8 mouse cellular contexts compared by ENCODE assay signal in genomic region chr7:80403551-80403950, GRCm38 (mm10). TPM values are rescaled to one million over a fixed set of nuclear protein-coding genes. Genes with fewer than 3 reads are reported as not detected.
DNase-seq lines count a peak whose midpoint lies in the region; ATAC-seq lines count a peak whose summit lies in the region.

No protein-coding gene starts in this region.

- H3K4me1 ChIP-seq in heart, embryonic 13.5 days = peaks cover 65% of the 10 kb centered on the region
- peaks cover 23% of the 10 kb centered on the region for H3K4me1 ChIP-seq in kidney, embryonic 16.5 days (ENCODE audit: insufficient read depth, low read length)

- peak overlapping the region; percentile 94 for H3K4me3 ChIP-seq in heart, embryonic 13.5 days
- H3K4me3 ChIP-seq in kidney, embryonic 16.5 days (ENCODE audit: low read length) = peak overlapping the region; percentile 83

- H3K27me3 ChIP-seq in heart, embryonic 13.5 days (replicated peaks) = no peaks in the 10 kb centered on the region
- H3K27me3 ChIP-seq in kidney, embryonic 16.5 days (ENCODE audit: insufficient read depth, low read length) = no peaks in the 10 kb centered on the region

- no peaks in the 10 kb centered on the region for H3K9me3 ChIP-seq in heart, embryonic 13.5 days
- H3K9me3 ChIP-seq in kidney, embryonic 16.5 days (ENCODE audit: low read length) = no peaks in the 10 kb centered on the region

- DNase-seq in 3T3-L1 (ENCODE audit: low read depth, low spot score) (peak; percentile 86), MN1 (ENCODE audit: low spot score) (peak; percentile 34)
- peak; percentile 70 to 71 for DNase-seq in cerebellum, postnatal 36 days
- DNase-seq in lung, postnatal 10 days = peak; percentile 93
- peak; percentile 32 for DNase-seq in telencephalon, adult 2 months (ENCODE audit: low read depth, low spot score)
- DNase-seq in spleen, postnatal 4 days (ENCODE audit: low spot score in 2 of 2) = no peak

- H3K27ac ChIP-seq in heart, embryonic 13.5 days (replicated peaks) = peak overlapping the region; percentile 96
- peak overlapping the region; percentile 89; the same call in 1 of the 2 replicates for H3K27ac ChIP-seq in kidney, embryonic 16.5 days (ENCODE audit: low read length)

- peak overlapping the region; percentile 99 for H3K9ac ChIP-seq in heart, embryonic 13.5 days
- H3K9ac ChIP-seq in kidney, embryonic 16.5 days (replicated peaks; ENCODE audit: low read length) = peak overlapping the region; percentile 98; the same call in 1 of the 2 replicates

- peaks cover 1% of the 10 kb centered on the region for H3K36me3 ChIP-seq in heart, embryonic 13.5 days
- no peaks in the 10 kb centered on the region for H3K36me3 ChIP-seq in kidney, embryonic 16.5 days (ENCODE audit: insufficient read depth, low read length)

- no peak for ATAC-seq in heart, embryonic 13.5 days (ENCODE audit: extremely low read depth, insufficient number of reproducible peaks, low FRiP score, low TSS enrichment)
- no peak for ATAC-seq in kidney, embryonic 16.5 days (ENCODE audit: low FRiP score, low TSS enrichment)

- 33% methylated on average over 9 of the region's 9 CpGs for WGBS in heart, embryonic 13.5 days
- 56% methylated on average over 9 of the region's 9 CpGs for WGBS in kidney, embryonic 16.5 days

- peak overlapping the region; percentile 88 for H3K4me2 ChIP-seq in heart, embryonic 13.5 days
- peak overlapping the region; percentile 82 for H3K4me2 ChIP-seq in kidney, embryonic 16.5 days (replicated peaks; ENCODE audit: low read depth, low read length)

RNA-seq across cellular contexts. Expression of gene Furin, which starts 1.7 kb away (rescaled TPM):
- 14.2 and 14.8 TPM in 2 replicates for polyA plus RNA-seq in heart, embryonic 13.5 days (2015; fragmentation: Nextera tagmentation; extraction: Ambion mirVana)
- polyA plus RNA-seq in kidney, embryonic 16.5 days (2015; fragmentation: Nextera tagmentation; extraction: Ambion mirVana) = 13.4 and 13.7 TPM in 2 replicates

RNA-seq across cellular contexts. Expression of gene Fes, which starts 15.8 kb away (rescaled TPM):
- 10.7 and 10.8 TPM in 2 replicates for polyA plus RNA-seq in heart, embryonic 13.5 days (2015; fragmentation: Nextera tagmentation; extraction: Ambion mirVana)
- polyA plus RNA-seq in kidney, embryonic 16.5 days (2015; fragmentation: Nextera tagmentation; extraction: Ambion mirVana) = 16.8 and 18.3 TPM in 2 replicates

RNA-seq across cellular contexts. Expression of gene Man2a2, which starts 32.4 kb away (rescaled TPM):
- polyA plus RNA-seq in heart, embryonic 13.5 days (2015; fragmentation: Nextera tagmentation; extraction: Ambion mirVana) = 15.0 and 19.3 TPM in 2 replicates
- polyA plus RNA-seq in kidney, embryonic 16.5 days (2015; fragmentation: Nextera tagmentation; extraction: Ambion mirVana) = 16.6 and 19.1 TPM in 2 replicates

Comparison
In these comparisons a context has a peak if more than half of its experiments do, and no peak if none do; other contexts are left out.
1. DNase-seq: peak in 3T3-L1 (single experiment), MN1 (single experiment), cerebellum, postnatal 36 days (2 of 2), lung, postnatal 10 days (single experiment) and telencephalon, adult 2 months (single experiment); none in spleen, postnatal 4 days (0 of 2).